Mouse (Mus musculus): Measurements from ENCODE around the gene Lypla2.
"Not testable (repeated sequence)": the region's sequence is repeated elsewhere in the genome, so short reads cannot be mapped to it uniquely, and the experiment has no call there.

Lypla2 gene

DNA sequence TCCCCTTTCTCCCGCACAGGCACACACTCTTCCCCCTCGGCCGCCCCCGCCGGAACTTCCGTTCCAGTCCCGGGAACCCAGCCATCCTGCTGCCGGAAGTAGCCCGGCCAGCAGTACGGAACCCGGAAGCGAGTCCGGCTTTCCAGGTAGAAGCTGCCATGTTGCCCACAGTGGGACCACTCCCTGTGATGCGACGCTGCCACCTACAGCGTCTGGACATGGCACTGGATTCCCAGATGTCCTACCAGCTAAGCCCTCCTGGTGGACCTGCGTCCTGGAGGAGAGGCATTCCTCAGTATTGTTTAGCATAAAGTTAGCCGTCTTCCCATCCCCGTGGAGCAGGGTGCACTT is at the start of gene Lypla2:
Gene Lypla2, minus strand, starts transcription at position 71 of the 351 bp plus-strand sequence.
- DNase-seq (ENCODE audit: low spot score in 2 of 2), result peak; percentile 57 to 62

DNA sequence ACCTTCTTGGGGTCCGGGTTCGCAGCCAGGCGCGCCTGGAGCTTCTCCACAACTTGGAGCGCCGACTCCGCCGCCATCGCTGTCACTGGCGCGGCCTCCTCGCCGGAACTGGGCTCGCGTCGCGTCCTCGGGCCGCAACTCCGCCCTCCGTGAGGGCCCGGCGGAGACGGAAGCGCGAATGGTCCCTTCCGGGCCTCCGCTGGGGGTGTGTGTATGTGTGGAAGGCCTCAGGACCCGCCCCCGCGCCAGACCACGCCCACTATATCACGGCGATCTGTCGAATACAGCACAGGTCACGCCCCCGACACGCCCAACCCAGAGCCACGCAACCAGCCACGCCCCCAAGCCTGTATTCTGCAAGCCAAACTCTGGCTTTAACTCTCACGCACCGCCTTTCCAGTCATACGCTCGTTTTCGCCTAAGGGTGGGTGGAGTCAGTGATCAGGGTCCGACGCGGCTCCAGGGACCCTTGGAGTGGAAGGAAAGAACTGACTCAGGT is 49.2 kb upstream of the Lypla2 start, which contains the start of gene Eloa:
Gene Eloa, minus strand, starts transcription at position 215 of the 499 bp plus-strand sequence.
- peak; percentile 100 for DNase-seq (ENCODE audit: low spot score in 2 of 2)

DNA sequence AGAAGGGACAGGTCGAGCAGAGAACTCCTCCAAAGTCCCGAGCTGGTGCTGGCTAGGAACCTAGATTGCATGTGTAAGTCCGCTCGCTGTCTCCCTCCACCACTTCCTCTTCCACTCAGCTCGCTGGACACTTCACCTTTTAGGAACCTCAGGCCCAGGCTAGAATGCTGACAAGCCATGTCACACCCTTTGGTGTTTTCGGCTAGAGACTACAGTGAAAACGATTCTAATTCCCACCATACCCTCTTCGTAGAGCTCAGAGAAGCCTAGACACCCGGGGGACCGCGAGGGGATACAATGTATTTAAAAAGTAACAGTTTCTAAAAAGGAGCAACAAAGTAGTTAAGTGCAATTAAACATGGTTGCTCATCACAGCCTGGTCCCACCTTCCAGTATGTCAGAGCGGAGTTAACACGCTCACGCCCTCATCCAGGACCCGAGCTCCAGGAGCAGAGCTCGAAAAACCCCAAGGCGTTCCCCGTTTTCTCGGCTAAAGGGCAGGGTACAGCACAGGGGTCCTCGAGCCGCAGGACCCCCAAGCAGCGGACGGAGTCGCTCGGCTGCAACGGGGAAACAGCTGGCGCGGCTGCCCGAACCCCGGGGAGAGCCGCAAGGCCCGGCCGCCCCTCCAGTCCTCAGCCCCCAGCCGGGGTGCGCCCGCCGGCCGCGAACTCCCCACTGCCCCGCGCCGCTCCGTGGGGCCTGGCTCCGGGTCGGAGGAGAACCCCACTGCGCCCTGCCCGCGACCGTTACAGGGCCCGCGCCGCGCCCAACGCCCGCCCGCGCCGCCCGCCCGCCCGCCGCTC is 48.5 kb upstream of the Lypla2 start:
- peak; percentile 19 to 25 for DNase-seq (ENCODE audit: low spot score in 2 of 2)

DNA sequence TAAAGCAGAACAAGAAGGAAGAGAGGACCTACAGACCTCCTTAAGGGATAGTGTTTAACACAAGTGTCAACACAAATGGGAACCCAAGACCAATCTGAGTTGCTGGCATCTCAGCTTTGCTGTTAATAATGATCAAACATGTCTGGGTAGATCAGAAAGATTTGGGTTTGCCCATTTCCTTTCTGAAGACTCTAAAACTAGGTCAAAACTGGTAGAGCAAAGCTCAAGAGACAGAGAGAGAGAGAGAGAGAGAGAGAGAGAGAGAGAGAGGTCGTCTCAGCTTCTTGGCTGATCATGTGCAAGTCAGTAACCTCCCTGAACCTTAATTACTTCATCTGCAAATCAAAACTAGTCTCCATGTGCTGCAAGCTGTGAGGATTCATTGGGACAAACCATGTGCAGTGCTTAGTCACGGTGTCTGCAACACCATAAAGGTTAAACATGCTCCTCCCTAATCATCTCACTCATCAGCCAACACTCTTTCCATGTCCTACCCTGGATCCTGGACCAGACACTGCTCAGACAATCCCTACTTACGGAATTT is 43.7 kb upstream of the Lypla2 start:
- no peak for DNase-seq (ENCODE audit: low spot score in 2 of 2)

DNA sequence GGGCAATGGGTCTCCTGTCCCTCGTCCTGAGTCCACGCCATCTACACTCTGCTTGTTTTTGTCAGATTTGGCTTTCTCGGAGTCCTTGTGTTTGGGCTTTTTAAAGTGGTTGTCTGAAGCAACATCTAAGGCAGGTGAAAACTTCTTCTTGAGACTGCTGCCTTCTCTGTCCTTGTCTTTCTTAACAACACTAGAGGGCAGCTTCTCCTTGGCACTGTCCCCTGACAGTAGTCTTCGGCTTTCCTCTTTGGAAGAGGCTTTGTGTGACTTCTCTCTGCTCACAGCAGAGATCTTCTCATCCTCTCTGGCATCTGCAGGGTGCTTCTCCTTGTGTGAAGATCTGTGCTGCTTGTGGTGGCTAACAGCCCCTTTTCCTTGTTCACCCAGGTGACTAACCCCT is 38.2 kb upstream of the Lypla2 start:
- no peak for DNase-seq (ENCODE audit: low spot score in 2 of 2)

DNA sequence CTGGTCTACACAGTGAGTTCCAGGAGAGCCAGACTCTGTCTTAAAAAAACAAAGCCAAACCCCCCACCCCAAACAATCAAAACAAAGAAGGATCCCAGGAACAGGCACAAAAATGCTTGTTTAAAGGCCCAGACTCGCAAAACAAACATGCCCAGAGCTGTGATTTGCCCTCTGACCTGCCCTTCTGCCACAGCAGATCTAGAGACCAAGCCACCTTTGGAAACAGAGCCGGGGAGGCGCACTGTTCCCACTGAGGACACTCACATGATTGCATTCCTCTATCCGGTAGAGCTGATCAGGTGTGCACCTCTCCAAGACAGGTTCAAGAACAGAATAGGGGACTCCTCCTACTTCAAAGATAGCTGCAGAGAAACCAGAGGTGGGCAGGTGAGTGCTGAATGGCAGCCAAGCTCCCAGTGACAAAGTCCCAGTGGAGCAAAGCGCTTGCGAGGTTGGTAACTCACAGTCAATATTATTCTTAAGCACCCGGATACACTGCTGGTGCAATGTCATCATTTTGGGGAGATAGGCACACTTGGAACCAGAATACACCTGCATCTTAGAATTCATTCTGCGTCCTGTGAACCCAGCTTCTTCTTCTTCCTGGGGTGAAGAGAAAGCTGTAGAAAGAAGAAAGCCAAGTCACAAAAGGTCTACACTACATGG is 36.5 kb upstream of the Lypla2 start:
- no peak for DNase-seq (ENCODE audit: low spot score in 2 of 2)

DNA sequence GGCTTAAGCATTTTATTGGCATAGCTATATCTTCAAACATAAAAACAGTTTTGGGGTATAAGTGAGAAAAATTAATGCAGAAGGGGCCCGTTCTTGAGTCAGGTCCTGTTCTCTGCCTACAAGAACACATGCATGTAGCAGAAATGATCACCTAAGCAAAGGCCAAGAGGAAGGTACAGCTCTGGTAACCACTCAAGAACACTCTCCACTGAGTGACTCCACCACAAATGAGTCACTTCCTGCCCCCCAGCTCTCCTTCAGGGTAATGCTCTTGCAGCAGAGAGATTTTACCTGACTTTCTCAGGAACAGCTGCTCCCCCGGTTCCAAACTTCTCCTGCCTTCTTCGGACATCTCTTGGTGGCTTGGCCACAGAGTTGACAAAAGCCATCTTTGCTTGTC is 34.4 kb upstream of the Lypla2 start:
- peak; percentile 30 to 45 for DNase-seq (ENCODE audit: low spot score in 2 of 2)

DNA sequence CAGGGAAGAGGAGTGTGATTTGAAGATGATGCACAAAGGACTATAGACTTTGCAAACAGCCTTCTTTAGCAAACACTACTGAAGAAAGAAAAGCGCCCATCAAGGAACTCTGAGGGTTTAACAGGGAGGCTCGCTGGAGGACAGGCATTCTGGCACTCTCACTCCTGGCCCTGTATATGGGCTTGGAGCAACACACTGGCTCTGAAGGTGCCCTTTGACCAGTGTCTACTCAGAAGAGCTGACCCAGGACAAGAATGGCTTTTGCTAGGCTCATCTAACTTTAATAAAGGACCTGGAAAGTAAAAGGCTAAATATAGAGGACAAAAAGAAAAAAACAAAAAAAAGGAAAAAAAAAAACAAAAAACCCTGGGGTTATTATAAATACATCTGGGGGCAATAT is 32.5 kb upstream of the Lypla2 start:
- DNase-seq (ENCODE audit: low spot score in 2 of 2), result no peak

DNA sequence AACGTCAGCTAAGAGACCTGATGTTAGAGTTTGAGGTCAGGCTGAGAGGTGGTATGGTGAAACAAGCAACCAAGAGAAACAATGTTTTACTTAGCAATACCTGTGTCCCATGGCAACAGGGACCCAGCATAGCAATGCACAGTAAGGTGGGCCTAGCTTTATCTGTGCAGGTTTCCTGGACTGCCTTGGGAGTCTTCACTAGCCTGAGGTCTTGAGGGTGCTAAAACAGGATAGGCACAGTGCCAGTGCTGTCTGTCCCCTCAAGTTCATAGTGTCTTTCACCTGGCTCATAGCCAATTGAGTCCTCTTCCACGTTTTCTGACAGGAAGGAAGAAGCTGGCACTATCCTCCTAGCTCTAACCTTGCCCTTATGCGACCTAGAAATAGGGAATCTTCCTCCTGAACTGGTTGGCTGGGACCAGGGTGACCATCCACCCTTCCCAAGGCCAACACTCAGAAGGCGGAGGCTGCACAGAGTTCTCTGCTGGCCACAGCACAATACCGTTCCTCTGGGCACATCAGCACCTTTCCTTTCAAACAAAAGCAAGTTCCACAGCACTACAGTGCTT is 31.8 kb upstream of the Lypla2 start:
- DNase-seq (ENCODE audit: low spot score in 2 of 2), result no peak

DNA sequence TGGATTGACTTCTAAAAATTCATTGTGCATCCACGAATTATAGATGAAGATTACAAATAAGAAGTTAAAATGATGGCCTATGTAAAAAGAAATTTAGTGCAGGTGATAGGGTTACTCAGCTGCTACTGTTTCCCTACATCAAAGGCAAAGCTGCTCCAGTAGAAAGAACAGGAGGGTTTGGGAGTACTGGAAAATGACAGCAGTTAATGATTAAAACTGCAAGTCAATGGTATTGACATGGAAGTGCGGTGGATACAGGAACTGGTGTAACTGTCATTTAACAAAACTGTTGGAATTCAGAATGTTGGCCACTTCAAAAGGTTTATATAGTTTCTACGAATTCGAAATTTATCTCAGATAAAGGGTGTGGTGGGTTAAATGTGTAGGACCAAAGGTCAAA is 22.7 kb upstream of the Lypla2 start:
- DNase-seq (ENCODE audit: low spot score in 2 of 2), result no peak

DNA sequence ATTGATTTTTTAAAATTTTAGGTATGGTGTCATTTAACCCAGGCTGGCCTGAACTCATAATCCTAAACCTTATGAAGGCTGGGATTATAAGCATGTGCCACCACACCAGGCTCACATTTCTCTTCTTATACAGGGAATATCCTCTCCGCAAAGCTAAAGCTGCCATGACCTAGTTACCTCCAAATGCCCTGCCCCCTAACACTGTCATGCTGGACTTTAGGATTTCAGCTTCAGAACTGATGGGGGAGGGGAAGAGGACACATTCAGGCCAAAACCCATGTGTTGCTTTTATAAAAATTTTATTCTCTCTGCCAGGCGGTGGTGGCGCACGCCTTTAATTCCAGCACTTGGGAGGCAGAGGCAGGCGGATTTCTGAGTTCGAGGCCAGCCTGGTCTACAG is 21.5 kb upstream of the Lypla2 start:
- no peak for DNase-seq (ENCODE audit: low spot score in 2 of 2)

DNA sequence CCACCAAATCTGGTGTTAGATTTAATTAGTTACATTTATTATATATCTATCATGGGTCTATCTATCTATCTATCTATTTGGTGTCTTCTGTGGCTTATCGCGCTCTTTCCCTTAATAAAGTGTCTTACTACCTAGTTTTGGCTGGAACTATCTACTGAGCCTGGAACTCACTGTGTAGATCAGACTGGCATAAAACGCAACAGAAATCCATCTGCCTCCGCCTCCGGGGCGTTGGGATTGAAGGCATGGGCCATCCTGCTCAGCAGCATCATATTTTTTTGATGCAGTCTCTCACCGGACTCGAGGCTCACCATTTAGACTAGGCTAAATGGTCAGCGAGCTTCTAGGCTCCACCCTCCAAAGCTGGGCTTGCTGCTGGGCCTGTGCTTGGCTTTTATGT is 15.3 kb upstream of the Lypla2 start:
- DNase-seq (ENCODE audit: low spot score in 2 of 2), result no peak

DNA sequence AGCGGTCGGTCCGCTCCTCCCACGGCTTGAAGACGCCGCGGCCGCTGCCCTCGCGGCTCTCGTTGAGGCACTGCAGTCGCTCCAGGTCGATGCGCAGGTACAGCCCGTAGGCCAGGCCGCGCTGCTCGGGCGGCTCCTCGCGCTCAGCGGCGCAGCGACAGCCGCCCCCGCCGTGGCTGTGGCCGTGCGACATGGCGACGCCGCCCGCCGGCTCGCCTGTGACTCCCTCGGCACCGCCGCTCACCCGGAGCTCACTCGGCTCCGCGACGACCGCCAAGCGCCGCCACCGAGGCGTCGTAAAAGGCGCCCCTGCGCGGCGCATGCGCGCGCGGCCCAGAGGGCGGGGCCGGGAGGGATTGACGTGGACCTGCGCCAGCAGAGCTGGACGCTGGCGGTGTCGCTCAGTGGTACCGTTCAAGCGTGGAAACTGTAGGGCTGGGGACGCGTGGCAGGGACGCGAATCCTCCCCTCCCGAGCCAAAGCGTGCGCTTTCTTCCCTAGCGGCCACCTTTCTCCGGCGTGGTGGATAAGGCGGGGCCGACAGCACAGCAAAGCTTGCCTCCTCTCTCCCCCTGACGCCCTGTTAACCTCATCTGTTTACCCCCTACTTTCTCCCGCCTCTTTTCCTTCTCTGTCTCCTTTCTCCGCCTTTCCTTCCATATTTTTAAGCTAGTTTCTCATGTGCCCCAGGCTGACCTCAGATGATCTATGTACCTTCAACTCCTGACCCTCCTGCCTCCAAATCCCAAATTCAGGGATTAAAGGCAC is 14.7 kb upstream of the Lypla2 start, which contains the start of gene Pithd1:
Gene Pithd1, minus strand, starts transcription at position 322 of the 768 bp plus-strand sequence.
- peak; percentile 92 to 93 for DNase-seq (ENCODE audit: low spot score in 2 of 2)

DNA sequence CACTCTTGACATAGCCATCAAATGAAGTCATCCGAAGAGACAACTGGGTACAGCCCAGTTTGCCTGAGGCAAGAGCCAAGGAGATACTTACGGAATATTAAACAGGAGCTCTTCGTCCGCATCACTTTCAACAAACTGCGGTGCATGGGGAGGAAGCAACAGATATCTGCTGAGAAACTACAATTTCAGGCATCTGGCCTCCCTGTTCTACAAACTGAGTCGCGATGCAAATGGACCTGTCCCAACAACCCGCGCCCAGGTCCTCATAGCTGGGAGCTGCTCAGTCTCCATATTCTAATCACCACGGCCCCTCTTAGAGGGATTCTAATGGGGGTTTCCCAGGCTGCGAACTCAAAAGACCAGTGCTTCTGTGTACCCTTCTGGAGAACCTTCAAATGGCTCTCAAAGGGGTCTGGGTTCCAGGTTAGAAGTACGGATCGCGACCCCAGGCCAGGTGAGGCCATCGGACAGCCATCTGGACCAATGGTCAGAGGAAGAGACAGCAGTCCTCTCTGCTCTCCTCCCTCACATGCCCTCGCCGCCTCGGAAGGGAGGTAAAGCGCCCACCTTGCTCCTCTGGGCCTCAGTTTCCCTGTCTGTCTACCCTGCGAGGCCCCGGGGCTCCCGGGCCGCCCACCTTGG is 14.0 kb upstream of the Lypla2 start:
- DNase-seq (ENCODE audit: low spot score in 2 of 2), result peak in 1 of 2 experiments; percentile 22

DNA sequence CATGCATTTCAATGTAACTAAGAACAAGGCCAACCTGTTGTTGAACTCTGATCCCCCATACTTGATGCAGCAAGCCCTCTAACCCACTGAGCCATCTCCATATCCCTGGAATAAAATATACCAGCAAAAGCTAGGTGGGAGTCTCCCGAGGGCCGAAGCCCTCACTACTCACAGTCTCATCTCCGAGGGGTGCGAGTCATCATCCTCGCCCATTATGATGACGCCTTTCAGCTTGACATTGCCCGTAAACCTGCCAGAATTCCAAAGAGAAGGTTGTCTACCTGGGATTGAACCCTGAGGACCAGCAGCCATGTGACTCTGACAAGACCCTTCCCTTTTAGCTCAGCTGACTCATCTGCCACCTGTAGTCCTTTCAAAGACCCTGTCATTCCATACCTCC is 13.3 kb upstream of the Lypla2 start:
- no peak for DNase-seq (ENCODE audit: low spot score in 2 of 2)

DNA sequence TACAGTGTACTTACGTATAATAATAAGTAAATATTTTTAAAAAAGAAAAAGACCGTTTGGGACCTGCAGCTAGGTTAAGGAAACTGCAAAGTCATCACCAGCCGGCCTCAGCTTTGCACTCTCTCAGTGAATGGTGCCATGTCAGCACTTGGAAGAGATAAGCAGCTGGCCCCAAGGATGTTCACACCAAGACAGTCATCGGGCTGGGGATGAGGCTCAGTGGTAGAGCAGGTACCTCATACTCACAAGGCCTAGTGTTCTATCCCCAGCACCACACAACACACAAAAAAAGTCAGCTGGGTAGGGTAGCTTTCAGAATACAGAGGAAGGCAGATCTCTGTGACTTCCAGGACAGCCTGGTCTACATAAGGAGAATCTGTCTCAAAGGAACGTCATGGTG is 12.8 kb upstream of the Lypla2 start:
- no peak for DNase-seq (ENCODE audit: low spot score in 2 of 2)

DNA sequence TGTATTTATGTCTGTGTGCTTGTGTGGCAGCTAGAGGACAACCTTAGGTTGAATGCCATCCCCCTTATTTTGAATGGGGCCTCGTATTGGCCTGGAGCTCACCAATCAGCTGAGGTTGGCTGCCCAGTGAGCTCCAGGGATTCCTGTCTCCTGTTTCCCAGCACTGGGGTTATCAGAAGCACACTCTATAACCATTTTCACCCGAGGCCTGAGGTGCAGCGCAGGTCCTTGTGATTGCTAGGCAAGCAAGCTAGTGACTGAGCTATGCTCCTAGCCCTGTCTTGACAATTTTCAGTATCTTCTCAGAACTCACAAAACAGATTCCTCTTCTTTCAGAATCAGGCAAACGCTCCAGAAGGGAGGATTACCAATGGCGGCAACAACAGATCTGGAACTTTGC is 12.1 kb upstream of the Lypla2 start:
- no peak for DNase-seq (ENCODE audit: low spot score in 2 of 2)

DNA sequence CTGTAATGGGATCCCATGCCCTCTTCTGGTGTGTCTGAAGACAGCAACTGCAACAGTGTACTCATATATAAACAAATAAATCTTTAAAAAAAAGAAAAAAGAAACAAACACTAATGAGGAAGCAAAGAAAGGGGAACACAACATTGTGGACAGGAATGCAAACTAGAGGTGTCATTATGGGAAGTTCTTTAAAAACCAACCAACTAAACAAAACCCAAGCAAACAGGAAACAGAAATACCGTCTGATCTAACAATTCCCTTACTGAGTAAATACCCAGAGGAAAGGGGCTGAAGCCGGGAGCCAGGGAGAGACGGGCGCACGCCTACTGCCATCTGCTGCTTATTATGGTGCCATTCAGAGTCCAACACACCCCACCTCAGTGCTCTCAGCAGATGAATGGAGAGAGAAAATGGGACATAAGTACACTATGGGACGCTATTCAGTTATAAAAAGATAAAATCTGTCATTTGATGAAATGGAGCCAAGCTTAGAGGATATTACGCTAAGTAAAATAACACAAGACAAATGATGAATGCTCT is 9.2 kb upstream of the Lypla2 start:
- DNase-seq (ENCODE audit: low spot score in 2 of 2), result no peak

DNA sequence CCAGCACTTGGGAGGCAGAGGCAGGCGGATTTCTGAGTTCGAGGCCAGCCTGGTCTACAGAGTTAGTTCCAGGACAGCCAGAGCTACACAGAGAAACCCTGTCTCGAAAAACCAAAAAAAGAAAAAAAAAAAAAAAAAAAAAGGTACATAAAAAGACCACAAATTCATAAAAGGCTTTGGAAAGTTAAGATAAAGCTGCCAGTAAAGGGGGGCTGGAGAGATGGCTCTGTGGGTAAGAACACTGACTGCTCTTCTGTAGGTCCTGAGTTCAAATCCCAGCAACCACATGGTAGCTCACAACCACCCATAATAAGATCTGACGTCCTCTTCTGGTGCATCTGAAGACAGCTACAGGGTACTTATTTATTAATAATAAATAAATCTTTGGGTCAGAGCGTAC is 7.8 kb upstream of the Lypla2 start:
- DNase-seq (ENCODE audit: low spot score in 2 of 2), result not testable (repeated sequence)

DNA sequence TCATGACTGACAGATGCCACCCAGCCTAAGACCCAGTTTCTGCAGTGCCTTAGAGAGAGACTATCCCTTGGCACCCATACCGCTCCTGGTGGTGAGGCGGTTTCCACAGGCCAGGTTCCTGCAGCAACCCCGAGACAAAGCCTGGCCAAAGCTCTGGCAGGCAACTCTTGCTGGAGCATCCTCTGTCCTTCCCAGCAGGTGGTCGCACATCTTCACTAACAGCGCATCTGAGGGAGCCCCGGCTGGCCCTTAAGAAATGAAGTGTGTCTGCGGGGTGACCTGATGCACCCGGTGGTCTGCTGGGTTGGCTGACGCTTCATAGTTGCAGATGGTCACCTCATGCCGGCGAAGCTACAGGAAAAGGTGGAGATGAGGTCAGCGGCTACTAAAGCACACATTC is 3.7 kb upstream of the Lypla2 start:
- DNase-seq (ENCODE audit: low spot score in 2 of 2), result no peak

Data from natural killer cell, adult 2 months (primary cell).